Mouse (Mus musculus) neural tube, embryonic 12.5 days (tissue): ENCODE data around the gene Lpin2. TPM values are rescaled to one million over a fixed set of nuclear protein-coding genes. Genes with fewer than 3 reads are reported as not detected.

ENCODE experiments used
- ATAC-seq: fragments of 200-750 bp; cut with Nextera tagmentation; 2 replicates; pipeline ENCODE4 v1.8.0; 2017; ENCODE audit warnings: low read depth, mild to moderate bottlenecking, moderate TSS enrichment, moderate library complexity; ENCODE audit not compliant: low FRiP score
- H3K27ac ChIP-seq: fragments of 300-500 bp; sonication (generic); 2 replicates; pipeline ENCODE4 v1.5.1; 2016
- H3K27me3 ChIP-seq: fragments of 300-500 bp; sonication (generic); replicated peaks from 2 replicates; pipeline ENCODE4 v1.6.1; 2016; ENCODE audit warnings: mild to moderate bottlenecking
- H3K36me3 ChIP-seq: fragments of 300-500 bp; sonication (generic); 2 replicates; pipeline ENCODE4 v1.6.1; 2016; ENCODE audit warnings: mild to moderate bottlenecking
- H3K4me1 ChIP-seq: fragments of 300-500 bp; sonication (generic); 2 replicates; pipeline ENCODE4 v1.6.1; 2016
- H3K4me2 ChIP-seq: fragments of 300-500 bp; sonication (generic); replicated peaks from 2 replicates; pipeline ENCODE4 v1.6.1; 2016; ENCODE audit warnings: mild to moderate bottlenecking
- H3K4me3 ChIP-seq: fragments of 300-500 bp; sonication (generic); 2 replicates; pipeline ENCODE4 v1.5.1; 2016
- H3K9ac ChIP-seq: fragments of 300-500 bp; sonication (generic); 2 replicates; pipeline ENCODE4 v1.6.1; 2016; ENCODE audit warnings: mild to moderate bottlenecking
- H3K9me3 ChIP-seq: fragments of 300-500 bp; sonication (generic); 2 replicates; pipeline ENCODE4 v1.6.1; 2016; ENCODE audit warnings: mild to moderate bottlenecking
- WGBS: fragments of 180-500 bp; shearing (Covaris S2); methylation state at CpG from one replicate; pipeline ENCODE4 v1.1.7; 2016; 5-methylcytosine and 5-hydroxymethylcytosine counted together
- polyA plus RNA-seq: library from polyadenylated mRNA; unstranded; fragments of >200 nt; fragmentation: Nextera tagmentation; extraction: Ambion mirVana; gene quantifications from 2 replicates; pipeline ENCODE4 v1.2.1, GENCODE M21; 2016

The Lpin2 gene
- polyA plus RNA-seq, 1 experiment from 2014 or later = 36.2 TPM

DNA sequence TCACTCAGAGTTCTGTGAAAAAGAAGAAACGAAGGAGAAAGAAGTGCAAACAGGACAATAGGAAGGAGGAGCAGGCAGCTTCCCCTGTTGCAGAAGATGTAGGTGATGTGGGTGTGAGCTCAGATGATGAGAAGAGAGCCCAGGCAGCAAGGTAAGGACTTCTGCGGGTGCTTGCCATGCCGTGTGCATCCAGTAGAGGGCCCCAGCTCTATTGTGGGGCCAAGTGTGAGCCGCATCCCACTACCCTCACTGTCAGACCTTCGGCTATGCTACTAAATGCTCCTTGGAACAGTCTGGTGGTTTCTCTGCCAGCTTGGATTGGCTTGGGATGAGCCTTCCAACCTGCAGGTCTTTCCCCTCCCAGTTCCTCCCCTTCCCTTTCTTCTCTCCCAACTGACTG lies 42.7 kb downstream of the Lpin2 start:
- Histone ChIP-seq H3K36me3 (no peaks in the 10 kb centered on the region), H3K4me2 (no peak overlapping the region), H3K4me3 (no peak overlapping the region), H3K27ac (no peak overlapping the region), H3K27me3 (no peaks in the 10 kb centered on the region), H3K4me1 (no peaks in the 10 kb centered on the region), H3K9me3 (no peaks in the 10 kb centered on the region), H3K9ac (no peak overlapping the region)
- no peak for ATAC-seq
- 29% methylated on average over 5 of the region's 5 CpGs for WGBS

DNA sequence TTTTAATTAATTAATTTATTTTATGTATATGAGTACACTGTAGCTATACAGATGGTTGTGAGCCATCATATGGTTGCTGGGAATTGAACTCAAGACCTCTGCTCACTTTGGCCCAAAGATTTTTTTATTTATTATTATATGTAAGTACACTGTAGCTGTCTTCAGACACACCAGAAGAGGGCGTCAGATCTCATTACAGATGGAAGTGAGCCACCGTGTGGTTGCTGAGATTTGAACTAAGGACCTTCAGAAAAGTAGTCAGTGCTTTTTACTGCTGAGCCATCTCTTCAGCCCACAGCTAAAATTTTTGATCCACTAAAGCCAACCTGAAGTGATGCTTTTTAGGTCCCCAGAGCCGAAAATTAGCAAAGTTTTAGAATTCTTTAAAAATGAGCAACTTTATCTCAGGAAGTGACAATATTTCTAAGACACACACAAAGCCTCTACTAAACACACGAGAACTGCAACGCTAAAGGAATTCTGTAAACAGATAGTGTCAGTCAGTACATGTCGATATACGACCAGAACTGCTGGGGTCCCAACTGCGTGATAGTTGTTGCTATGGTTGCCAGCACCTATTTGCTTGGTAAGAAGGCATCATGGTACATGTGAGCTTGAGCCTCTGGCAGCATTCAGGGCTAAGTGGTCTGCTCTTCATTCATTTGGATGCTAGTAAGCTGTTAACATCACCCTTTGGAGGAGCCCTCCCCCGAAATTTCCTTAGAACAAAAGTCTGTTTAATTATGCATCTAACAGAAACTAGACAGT lies 45.0 kb downstream of the Lpin2 start:
- Histone ChIP-seq H3K36me3 (0 out of 2 replicates have a peak, but pooled peaks cover 6% of the 10 kb centered on the region), H3K4me3 (no peak overlapping the region), H3K4me2 (no peak overlapping the region), H3K9ac (no peak overlapping the region), H3K27ac (no peak overlapping the region), H3K4me1 (no peaks in the 10 kb centered on the region), H3K27me3 (no peaks in the 10 kb centered on the region), H3K9me3 (no peaks in the 10 kb centered on the region)
- 90% methylated on average over 9 of the region's 9 CpGs for WGBS
- ATAC-seq = no peak

DNA sequence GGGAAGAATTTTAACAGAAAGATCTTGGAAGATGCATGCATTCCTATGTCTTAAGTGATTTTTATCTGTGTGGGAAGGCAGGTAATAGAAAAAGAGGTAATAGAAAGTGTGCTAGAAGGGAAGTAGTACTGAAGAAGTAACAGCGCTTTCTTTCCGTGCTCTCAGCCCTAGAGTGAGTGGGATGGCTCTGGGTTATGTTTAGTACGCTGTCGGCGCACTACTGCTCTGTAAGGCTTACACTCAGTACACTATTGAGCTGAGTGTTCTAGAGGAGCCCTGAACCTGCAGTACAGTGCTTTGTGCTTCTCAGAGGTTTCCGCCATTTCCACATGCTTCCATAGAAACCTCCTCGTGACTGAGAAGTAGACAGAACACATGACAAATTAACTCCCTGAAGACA lies 46.3 kb downstream of the Lpin2 start:
- no peak overlapping the region for H3K4me2 ChIP-seq
- H3K27ac ChIP-seq = no peak overlapping the region
- H3K36me3 ChIP-seq = peaks cover 10% of the 10 kb centered on the region; the same call in 1 of the 2 replicates
- 90% methylated on average over 7 of the region's 7 CpGs for WGBS
- H3K9ac ChIP-seq = no peak overlapping the region
- no peak for ATAC-seq
- H3K4me3 ChIP-seq = no peak overlapping the region
- no peaks in the 10 kb centered on the region for H3K4me1 ChIP-seq
- no peaks in the 10 kb centered on the region for H3K27me3 ChIP-seq
- H3K9me3 ChIP-seq = no peaks in the 10 kb centered on the region

DNA sequence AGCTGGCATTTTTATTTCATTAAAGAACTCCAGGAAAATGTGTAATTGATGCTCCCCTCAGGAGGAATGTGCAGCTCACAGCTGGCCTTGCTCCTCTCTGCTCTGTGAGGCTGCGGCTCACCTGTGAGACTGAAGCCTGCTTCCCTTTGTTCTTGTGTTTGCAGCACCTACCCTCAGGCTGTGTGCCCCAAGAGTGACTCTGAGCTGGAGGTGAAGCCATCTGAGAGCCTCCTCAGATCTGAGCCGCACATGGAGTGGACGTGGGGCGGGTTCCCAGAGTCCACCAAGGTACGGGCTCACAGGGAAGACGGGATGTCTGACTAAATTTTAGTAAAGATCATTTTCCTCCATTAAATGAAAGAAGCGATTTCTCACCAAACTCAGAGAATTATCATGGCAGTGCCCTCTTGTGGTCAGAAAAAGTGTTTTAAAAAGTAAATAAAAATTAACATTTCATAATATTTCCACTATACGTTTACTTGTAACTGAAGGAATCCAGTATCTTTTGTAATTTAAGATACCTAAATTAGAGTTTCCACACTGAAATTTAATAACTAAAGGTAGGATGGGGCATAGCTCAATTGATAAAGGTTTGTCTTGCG lies 47.8 kb downstream of the Lpin2 start:
- no peak overlapping the region for H3K4me2 ChIP-seq
- no peaks in the 10 kb centered on the region for H3K4me1 ChIP-seq
- no peaks in the 10 kb centered on the region for H3K9me3 ChIP-seq
- peaks cover 16% of the 10 kb centered on the region; the same call in 1 of the 2 replicates for H3K36me3 ChIP-seq
- no peak overlapping the region for H3K9ac ChIP-seq
- no peak overlapping the region for H3K4me3 ChIP-seq
- no peak overlapping the region for H3K27ac ChIP-seq
- 91% methylated on average over 9 of the region's 9 CpGs for WGBS
- H3K27me3 ChIP-seq = no peaks in the 10 kb centered on the region
- ATAC-seq = no peak

DNA sequence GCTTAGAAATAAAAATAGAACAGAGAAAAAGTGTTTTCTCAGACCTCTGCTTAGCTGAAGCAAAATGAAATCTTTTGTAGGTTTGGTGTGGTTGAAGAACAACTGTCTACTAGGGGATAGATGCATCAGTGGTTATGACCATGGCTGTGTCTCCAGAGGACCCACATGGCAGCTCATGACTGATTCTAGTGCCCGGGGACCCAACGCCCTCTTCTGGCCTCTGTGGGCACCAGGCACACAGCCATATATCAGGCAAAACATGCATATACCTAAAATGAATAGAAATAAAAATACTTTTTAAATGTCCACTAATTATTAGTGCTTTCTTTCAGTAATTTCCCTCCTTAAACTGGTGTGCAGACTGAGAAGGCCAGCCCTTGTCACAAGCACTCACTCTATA lies 49.6 kb downstream of the Lpin2 start:
- ATAC-seq = no peak
- Histone ChIP-seq H3K36me3 (peaks cover 18% of the 10 kb centered on the region; the same call in 1 of the 2 replicates), H3K4me3 (no peak overlapping the region), H3K27ac (no peak overlapping the region), H3K9me3 (no peaks in the 10 kb centered on the region), H3K4me1 (no peaks in the 10 kb centered on the region), H3K4me2 (no peak overlapping the region), H3K27me3 (no peaks in the 10 kb centered on the region), H3K9ac (no peak overlapping the region)
- WGBS = 97% methylated on average over 2 of the region's 2 CpGs

DNA sequence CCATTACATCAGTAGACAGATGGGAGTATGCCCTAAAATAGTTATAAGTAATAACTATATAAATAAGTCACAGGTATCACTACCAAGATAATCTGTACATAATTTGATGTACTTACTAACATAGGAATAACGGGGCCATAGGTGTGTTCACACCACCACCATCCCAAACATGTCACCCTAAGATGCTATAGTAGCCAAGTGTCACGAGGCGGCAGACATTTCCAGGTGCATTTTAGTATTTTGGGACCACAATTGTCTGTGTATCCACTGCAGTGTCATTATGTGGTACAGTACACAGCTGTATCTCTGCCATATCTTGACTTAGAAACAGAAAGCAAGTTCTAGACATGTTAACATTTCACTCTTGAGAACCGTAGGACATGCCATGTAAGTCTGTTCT lies 50.9 kb downstream of the Lpin2 start:
- Histone ChIP-seq H3K36me3 (peaks cover 26% of the 10 kb centered on the region), H3K4me3 (no peak overlapping the region), H3K27ac (no peak overlapping the region), H3K9ac (no peak overlapping the region), H3K4me2 (no peak overlapping the region), H3K4me1 (no peaks in the 10 kb centered on the region), H3K27me3 (no peaks in the 10 kb centered on the region), H3K9me3 (no peaks in the 10 kb centered on the region)
- WGBS = 99% methylated on average over 4 of the region's 4 CpGs
- no peak for ATAC-seq

DNA sequence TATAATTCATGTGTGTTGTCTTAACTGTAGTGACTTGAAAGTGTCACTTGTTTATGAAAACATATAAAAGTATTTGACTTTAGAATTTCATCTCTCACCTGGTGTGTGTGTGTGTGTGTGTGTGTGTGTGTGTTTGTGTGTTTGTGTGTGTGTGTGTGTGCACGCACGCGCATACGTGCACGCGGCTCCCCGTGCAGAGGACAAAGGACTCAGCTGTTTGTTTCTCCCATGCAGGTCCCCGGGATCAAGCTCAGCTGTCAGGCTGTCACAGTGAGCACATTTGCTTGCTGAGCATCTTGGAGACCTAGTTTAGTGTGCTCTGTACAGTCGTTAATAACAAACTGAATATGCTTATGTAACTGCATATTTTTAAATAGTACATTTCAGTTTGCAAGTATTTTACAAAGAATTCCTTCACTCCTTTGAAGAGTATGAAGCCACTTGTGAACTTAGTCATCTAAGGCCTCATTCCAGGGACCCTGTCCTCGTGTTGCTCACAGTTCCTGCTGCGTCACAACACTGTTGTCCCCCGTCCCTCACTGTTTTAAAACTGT lies 51.8 kb downstream of the Lpin2 start:
- Histone ChIP-seq H3K9ac (no peak overlapping the region), H3K4me2 (no peak overlapping the region), H3K9me3 (no peaks in the 10 kb centered on the region), H3K4me3 (no peak overlapping the region), H3K27me3 (no peaks in the 10 kb centered on the region), H3K27ac (no peak overlapping the region), H3K4me1 (no peaks in the 10 kb centered on the region), H3K36me3 (peaks cover 30% of the 10 kb centered on the region)
- WGBS = 94% methylated on average over 12 of the region's 12 CpGs
- no peak for ATAC-seq

DNA sequence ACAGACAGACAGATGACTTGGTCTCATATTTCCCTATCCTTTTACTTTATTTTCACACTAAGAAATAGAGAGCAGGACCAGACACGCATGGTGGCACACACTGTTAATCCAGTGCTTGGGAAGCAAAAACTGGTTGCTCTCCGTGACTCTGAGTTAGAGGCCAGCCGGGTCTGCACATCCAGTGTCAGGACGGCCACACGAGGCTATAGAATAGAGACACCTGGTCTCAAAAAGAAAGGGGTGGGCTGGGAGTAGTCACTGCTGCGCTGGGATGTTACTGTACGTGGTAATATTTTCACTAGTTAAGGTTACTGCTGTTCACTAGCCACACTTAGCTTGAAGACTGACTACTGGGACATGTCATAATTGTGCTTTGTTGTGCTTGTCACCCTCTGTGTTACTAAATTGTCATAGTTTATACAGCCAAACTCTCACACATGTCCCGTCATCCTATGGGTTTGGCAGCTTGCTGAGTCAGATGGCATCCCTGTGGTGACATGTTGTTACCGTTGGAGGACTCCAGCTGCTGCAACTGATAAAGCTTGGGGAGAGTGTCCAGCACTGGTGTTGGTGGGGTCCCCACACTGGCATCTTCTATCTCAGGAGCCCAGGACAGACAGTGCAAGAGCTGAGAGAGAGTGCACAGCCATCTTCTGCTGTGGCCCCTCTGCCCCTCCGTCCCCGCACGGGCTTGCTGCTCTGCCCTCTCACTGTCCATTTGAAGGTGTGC lies 53.0 kb downstream of the Lpin2 start:
- Histone ChIP-seq H3K27ac (no peak overlapping the region), H3K4me2 (no peak overlapping the region), H3K4me1 (no peaks in the 10 kb centered on the region), H3K27me3 (no peaks in the 10 kb centered on the region), H3K9ac (no peak overlapping the region), H3K4me3 (no peak overlapping the region), H3K36me3 (peaks cover 34% of the 10 kb centered on the region), H3K9me3 (no peaks in the 10 kb centered on the region)
- no peak for ATAC-seq
- 89% methylated on average over 12 of the region's 12 CpGs for WGBS

DNA sequence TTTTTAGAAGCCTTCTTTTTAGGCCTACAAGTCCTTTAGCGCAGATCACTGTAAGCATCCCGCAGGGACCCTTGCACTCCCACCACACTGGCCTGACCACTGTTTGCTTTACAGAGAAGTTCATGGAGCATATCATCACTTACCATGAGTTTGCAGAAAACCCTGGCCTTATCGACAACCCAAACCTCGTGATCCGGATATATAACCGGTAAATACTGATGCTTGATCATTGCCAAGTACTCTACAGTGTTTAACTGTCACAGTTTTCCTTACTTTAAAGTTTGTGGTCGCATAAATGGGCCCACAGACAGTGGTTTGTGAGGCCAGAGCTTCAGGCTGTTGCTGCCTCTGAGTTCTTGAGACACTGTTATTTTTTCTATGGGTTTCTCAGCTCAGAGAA lies 56.1 kb downstream of the Lpin2 start:
- ATAC-seq = no peak
- H3K27ac ChIP-seq = no peak overlapping the region
- WGBS = 91% methylated on average over 7 of the region's 7 CpGs
- H3K9me3 ChIP-seq = no peaks in the 10 kb centered on the region
- peaks cover 56% of the 10 kb centered on the region for H3K36me3 ChIP-seq
- no peak overlapping the region for H3K9ac ChIP-seq
- H3K27me3 ChIP-seq = no peaks in the 10 kb centered on the region
- H3K4me2 ChIP-seq = no peak overlapping the region
- no peak overlapping the region for H3K4me3 ChIP-seq
- no peaks in the 10 kb centered on the region for H3K4me1 ChIP-seq

DNA sequence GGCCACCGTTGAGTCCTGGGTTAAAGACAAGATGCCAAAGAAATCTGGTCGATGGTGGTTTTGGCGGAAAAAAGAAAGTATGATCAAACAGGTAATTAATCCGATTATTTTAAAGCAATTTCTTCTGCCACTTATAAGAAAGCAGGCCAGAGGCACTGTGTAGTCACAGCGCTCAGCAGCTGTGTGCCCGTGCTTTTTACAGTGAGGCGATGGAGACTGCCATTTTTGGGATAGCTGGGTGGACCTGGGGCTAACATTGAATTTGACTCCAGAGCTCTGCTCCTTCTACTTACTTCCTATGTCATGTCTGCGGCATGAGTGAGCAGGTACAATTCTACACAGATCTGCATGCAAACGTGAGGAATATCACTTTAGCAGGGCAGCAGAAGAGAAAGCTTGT lies 58.5 kb downstream of the Lpin2 start:
- Histone ChIP-seq H3K27me3 (no peaks in the 10 kb centered on the region), H3K4me1 (no peaks in the 10 kb centered on the region), H3K9me3 (no peaks in the 10 kb centered on the region), H3K4me2 (no peak overlapping the region), H3K9ac (no peak overlapping the region), H3K4me3 (no peak overlapping the region), H3K36me3 (peaks cover 66% of the 10 kb centered on the region), H3K27ac (no peak overlapping the region)
- 94% methylated on average over 9 of the region's 9 CpGs for WGBS
- ATAC-seq = no peak

DNA sequence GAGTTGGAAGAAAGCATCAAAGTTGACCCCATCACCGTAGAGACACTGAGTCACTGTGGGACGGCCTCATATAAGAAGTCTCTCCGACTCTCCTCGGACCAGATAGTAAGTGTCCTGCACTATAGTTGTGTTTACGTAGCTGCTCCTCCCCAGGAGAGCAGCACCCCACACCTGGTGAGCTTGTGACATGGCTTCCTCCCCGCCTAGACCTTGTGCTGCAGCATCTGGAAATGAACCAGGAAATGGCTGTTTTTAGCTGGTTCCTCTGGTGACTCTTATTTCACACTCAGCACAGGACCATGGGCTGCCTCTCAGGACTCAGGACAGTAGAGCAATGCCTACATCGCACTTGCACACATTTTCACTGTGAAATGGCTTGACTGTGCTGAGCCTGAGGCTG lies 60.3 kb downstream of the Lpin2 start:
- ATAC-seq = no peak
- Histone ChIP-seq H3K4me3 (no peak overlapping the region), H3K27ac (no peak overlapping the region), H3K4me1 (no peaks in the 10 kb centered on the region), H3K36me3 (peaks cover 76% of the 10 kb centered on the region), H3K4me2 (no peak overlapping the region), H3K9me3 (no peaks in the 10 kb centered on the region), H3K9ac (no peak overlapping the region), H3K27me3 (no peaks in the 10 kb centered on the region)
- WGBS = 94% methylated on average over 7 of the region's 7 CpGs

DNA sequence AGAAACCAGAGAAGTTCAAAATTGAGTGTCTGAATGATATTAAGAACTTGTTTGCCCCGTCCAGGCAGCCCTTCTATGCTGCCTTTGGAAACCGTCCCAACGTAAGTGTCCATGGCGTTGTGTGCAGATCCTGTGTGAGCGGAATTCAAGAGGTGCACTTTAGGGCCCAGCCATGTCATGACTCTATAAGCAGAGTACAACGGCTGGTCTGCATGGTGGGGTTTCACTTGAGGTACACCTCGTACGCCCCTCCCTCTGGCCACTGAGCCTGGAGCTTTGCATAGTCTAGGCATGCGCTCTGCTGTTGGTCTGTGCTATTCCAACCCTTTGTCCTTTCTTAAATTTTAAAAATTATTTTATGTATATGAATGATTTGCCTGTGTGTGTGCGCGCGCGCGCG lies 62.8 kb downstream of the Lpin2 start:
- no peaks in the 10 kb centered on the region for H3K4me1 ChIP-seq
- peaks cover 81% of the 10 kb centered on the region for H3K36me3 ChIP-seq
- no peak overlapping the region for H3K27ac ChIP-seq
- H3K4me3 ChIP-seq = no peak overlapping the region
- no peaks in the 10 kb centered on the region for H3K27me3 ChIP-seq
- no peak overlapping the region for H3K4me2 ChIP-seq
- H3K9ac ChIP-seq = no peak overlapping the region
- WGBS = 98% methylated on average over 15 of the region's 15 CpGs
- no peak for ATAC-seq
- no peaks in the 10 kb centered on the region for H3K9me3 ChIP-seq
